Mouse (Mus musculus): ENCODE data around the gene Dctn1. TPM values are rescaled to one million over a fixed set of nuclear protein-coding genes. Genes with fewer than 3 reads are reported as not detected.

Dctn1 gene
- polyA plus RNA-seq, 1 experiment from 2014 or later, result 153 TPM

GRCm38 (mm10) chr6:83124851-83125312 is 40.8 kb upstream of the Dctn1 start:
- H3K36me3 ChIP-seq, result peaks cover 3% of the 10 kb centered on the region; the same call in 1 of the 2 replicates
- 0 out of 2 replicates have a peak, but pooled peaks have one; percentile 13 for ATAC-seq (ENCODE audit: low FRiP score)
- WGBS, result under 1% methylated on average over 30 of the region's 30 CpGs
- H3K4me1 ChIP-seq, result peaks cover 37% of the 10 kb centered on the region
- peak overlapping the region; percentile 72 for H3K4me3 ChIP-seq (replicated peaks)
- peak overlapping the region; percentile 90 for H3K4me2 ChIP-seq
- H3K9ac ChIP-seq (replicated peaks), result peak overlapping the region; percentile 55
- H3K9me3 ChIP-seq (replicated peaks), result no peaks in the 10 kb centered on the region
- H3K27me3 ChIP-seq (replicated peaks), result no peaks in the 10 kb centered on the region
- peak overlapping the region; percentile 54; the same call in 1 of the 2 replicates for H3K27ac ChIP-seq (replicated peaks)

- WGBS, result 23% methylated on average over 5 of the region's 5 CpGs
- H3K27ac ChIP-seq (replicated peaks), result peak within 1 kb of the TSS; percentile 54; the same call in 1 of the 2 replicates
Observed at GRCm38 (mm10) chr6:83125331-83125730, 40.4 kb upstream of the Dctn1 start, which contains the start of gene Ino80b. Gene Ino80b, minus strand, starts transcription at chr6:83125431.

GRCm38 (mm10) chr6:83127419-83127818 is 38.3 kb upstream of the Dctn1 start:
- no peak overlapping the region for H3K27ac ChIP-seq (replicated peaks)
- WGBS, result 92% methylated on average over 5 of the region's 5 CpGs
- H3K9ac ChIP-seq (replicated peaks), result no peak overlapping the region
- no peak overlapping the region for H3K4me3 ChIP-seq (replicated peaks)
- no peaks in the 10 kb centered on the region for H3K36me3 ChIP-seq
- H3K4me1 ChIP-seq, result peaks cover 21% of the 10 kb centered on the region
- H3K4me2 ChIP-seq, result no peak overlapping the region
- no peaks in the 10 kb centered on the region for H3K9me3 ChIP-seq (replicated peaks)
- H3K27me3 ChIP-seq (replicated peaks), result no peaks in the 10 kb centered on the region; the same call in 1 of the 2 replicates
- ATAC-seq (ENCODE audit: low FRiP score), result no peak

More at GRCm38 (mm10) chr6:83125331-83125730, 40.4 kb upstream of the Dctn1 start, which contains the start of gene Ino80b:
- Histone ChIP-seq H3K4me1 (peaks cover 32% of the 10 kb centered on the region), H3K9me3 (replicated peaks) (no peaks in the 10 kb centered on the region), H3K9ac (replicated peaks) (peak within 1 kb of the TSS; percentile 55), H3K27me3 (replicated peaks) (no peaks in the 10 kb centered on the region), H3K4me3 (replicated peaks) (peak within 1 kb of the TSS; percentile 72), H3K4me2 (peak within 1 kb of the TSS; percentile 90), H3K36me3 (no peaks in the 10 kb centered on the region)
- ATAC-seq (ENCODE audit: low FRiP score), result no peak

- ATAC-seq (ENCODE audit: low FRiP score), result no peak
- no peak overlapping the region for H3K9ac ChIP-seq (replicated peaks)
- no peak overlapping the region for H3K27ac ChIP-seq (replicated peaks)
- H3K36me3 ChIP-seq, result no peaks in the 10 kb centered on the region
- H3K4me1 ChIP-seq, result peaks cover 8% of the 10 kb centered on the region
- peaks cover 10% of the 10 kb centered on the region for H3K27me3 ChIP-seq (replicated peaks)
- WGBS, result 72% methylated on average over 6 of the region's 6 CpGs
- no peak overlapping the region for H3K4me2 ChIP-seq
- H3K4me3 ChIP-seq (replicated peaks), result no peak overlapping the region
- H3K9me3 ChIP-seq (replicated peaks), result no peaks in the 10 kb centered on the region
Observed at GRCm38 (mm10) chr6:83131469-83132034, 34.2 kb upstream of the Dctn1 start.

- Histone ChIP-seq H3K4me1 (peaks cover 15% of the 10 kb centered on the region), H3K27me3 (replicated peaks) (peaks cover 11% of the 10 kb centered on the region), H3K4me3 (replicated peaks) (no peak overlapping the region), H3K9ac (replicated peaks) (no peak overlapping the region), H3K9me3 (replicated peaks) (no peaks in the 10 kb centered on the region), H3K27ac (replicated peaks) (no peak overlapping the region), H3K4me2 (no peak overlapping the region), H3K36me3 (no peaks in the 10 kb centered on the region)
- no peak for ATAC-seq (ENCODE audit: low FRiP score)
- WGBS, result 89% methylated on average over 9 of the region's 9 CpGs
Observed at GRCm38 (mm10) chr6:83132176-83132919, 33.4 kb upstream of the Dctn1 start.

- ATAC-seq (ENCODE audit: low FRiP score), result no peak
- Histone ChIP-seq H3K4me3 (replicated peaks) (no peak overlapping the region), H3K4me2 (no peak overlapping the region), H3K27me3 (replicated peaks) (peaks cover 11% of the 10 kb centered on the region), H3K27ac (replicated peaks) (no peak overlapping the region), H3K4me1 (peaks cover 32% of the 10 kb centered on the region), H3K9ac (replicated peaks) (no peak overlapping the region), H3K36me3 (no peaks in the 10 kb centered on the region), H3K9me3 (replicated peaks) (no peaks in the 10 kb centered on the region)
- 71% methylated on average over 3 of the region's 3 CpGs for WGBS
Observed at GRCm38 (mm10) chr6:83134226-83134625, 31.5 kb upstream of the Dctn1 start.

GRCm38 (mm10) chr6:83134951-83135513 is 30.7 kb upstream of the Dctn1 start, which contains the start of gene Rtkn:
Gene Rtkn, plus strand, starts transcription at chr6:83135463.
- peak within 1 kb of the TSS; percentile 81; the same call in 1 of the 2 replicates for H3K27ac ChIP-seq (replicated peaks)
- H3K9ac ChIP-seq (replicated peaks), result peak within 1 kb of the TSS; percentile 27; the same call in 1 of the 2 replicates
- no peak for ATAC-seq (ENCODE audit: low FRiP score)
- H3K36me3 ChIP-seq, result no peaks in the 10 kb centered on the region
- H3K9me3 ChIP-seq (replicated peaks), result no peaks in the 10 kb centered on the region
- WGBS, result 59% methylated on average over 7 of the region's 7 CpGs
- peaks cover 39% of the 10 kb centered on the region for H3K4me1 ChIP-seq
- H3K4me3 ChIP-seq (replicated peaks), result peak within 1 kb of the TSS; percentile 29
- peak within 1 kb of the TSS; percentile 47 for H3K4me2 ChIP-seq
- peaks cover 11% of the 10 kb centered on the region for H3K27me3 ChIP-seq (replicated peaks)

GRCm38 (mm10) chr6:83135571-83136161 is 30.1 kb upstream of the Dctn1 start:
- Histone ChIP-seq H3K4me2 (peak overlapping the region; percentile 47), H3K9ac (replicated peaks) (peak overlapping the region; percentile 27; the same call in 1 of the 2 replicates), H3K4me1 (peaks cover 42% of the 10 kb centered on the region), H3K27ac (replicated peaks) (peak overlapping the region; percentile 81; the same call in 1 of the 2 replicates), H3K27me3 (replicated peaks) (peaks cover 11% of the 10 kb centered on the region), H3K4me3 (replicated peaks) (peak overlapping the region; percentile 29), H3K9me3 (replicated peaks) (no peaks in the 10 kb centered on the region), H3K36me3 (no peaks in the 10 kb centered on the region)
- 7% methylated on average over 37 of the region's 37 CpGs for WGBS
- ATAC-seq (ENCODE audit: low FRiP score), result no peak

- H3K4me2 ChIP-seq, result peak overlapping the region; percentile 47
- peaks cover 42% of the 10 kb centered on the region for H3K4me1 ChIP-seq
- no peak; the same call in 1 of the 2 replicates for ATAC-seq (ENCODE audit: low FRiP score)
- H3K27ac ChIP-seq (replicated peaks), result peak overlapping the region; percentile 81
- no peaks in the 10 kb centered on the region for H3K36me3 ChIP-seq
- peak overlapping the region; percentile 29 for H3K4me3 ChIP-seq (replicated peaks)
- H3K27me3 ChIP-seq (replicated peaks), result peaks cover 11% of the 10 kb centered on the region
- 24% methylated on average over 5 of the region's 5 CpGs for WGBS
- H3K9ac ChIP-seq (replicated peaks), result peak overlapping the region; percentile 27; the same call in 1 of the 2 replicates
- no peaks in the 10 kb centered on the region for H3K9me3 ChIP-seq (replicated peaks)
Observed at GRCm38 (mm10) chr6:83136291-83136880, 29.3 kb upstream of the Dctn1 start.

GRCm38 (mm10) chr6:83136881-83137575 is 28.7 kb upstream of the Dctn1 start:
- peak overlapping the region; percentile 81 for H3K27ac ChIP-seq (replicated peaks)
- peak; percentile 56 for ATAC-seq (ENCODE audit: low FRiP score)
- H3K9me3 ChIP-seq (replicated peaks), result no peaks in the 10 kb centered on the region
- WGBS, result 1% methylated on average over 26 of the region's 26 CpGs
- H3K4me3 ChIP-seq (replicated peaks), result peak overlapping the region; percentile 29
- H3K36me3 ChIP-seq, result no peaks in the 10 kb centered on the region
- peak overlapping the region; percentile 47 for H3K4me2 ChIP-seq
- peak overlapping the region; percentile 31 for H3K9ac ChIP-seq (replicated peaks)
- peaks cover 11% of the 10 kb centered on the region; the same call in 1 of the 2 replicates for H3K27me3 ChIP-seq (replicated peaks)
- peaks cover 45% of the 10 kb centered on the region for H3K4me1 ChIP-seq

Measured in neural tube, embryonic 15.5 days (tissue).